Comparison of ENCODE assay signal across 8 mouse cellular contexts in the genomic region with DNA sequence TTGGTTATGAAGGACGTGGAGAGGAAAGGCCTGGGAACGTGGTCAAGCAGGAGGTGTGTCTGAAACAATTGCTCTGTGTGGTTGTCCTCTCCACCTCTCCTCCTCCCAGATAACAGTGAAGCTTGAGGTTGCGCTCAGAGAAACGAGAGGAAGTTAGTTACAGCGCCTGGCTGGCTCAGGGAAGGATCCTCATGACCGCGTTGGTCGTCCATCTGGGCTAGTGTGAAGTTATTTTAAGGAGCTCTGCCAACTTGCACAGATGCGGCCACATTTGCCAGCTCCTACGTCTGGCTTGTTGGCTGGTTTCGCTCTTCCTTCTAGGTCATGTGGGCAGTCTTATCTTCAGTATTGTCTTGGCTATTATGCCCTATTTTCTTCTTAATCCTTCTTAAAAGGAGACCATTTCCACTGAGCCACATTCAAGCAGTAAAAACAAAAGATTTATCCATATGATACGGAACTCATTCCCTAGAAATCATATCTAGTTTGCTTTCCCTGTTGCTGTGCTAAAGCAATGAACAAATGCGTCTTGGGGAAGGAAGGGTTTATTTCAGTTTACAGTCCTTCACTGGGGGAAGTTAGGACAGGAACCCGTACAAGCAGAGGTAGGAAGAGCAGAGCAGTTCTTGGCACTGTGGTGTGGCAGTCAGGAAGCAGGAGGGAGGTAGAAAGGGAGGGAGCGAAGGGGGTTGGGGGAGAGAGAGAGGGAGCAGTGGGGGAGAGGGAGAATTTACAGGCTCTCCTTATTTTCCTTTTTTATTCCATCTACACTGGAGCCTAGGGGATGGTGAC. TPM values are rescaled to one million over a fixed set of nuclear protein-coding genes. Genes with fewer than 3 reads are reported as not detected.
DNase-seq lines count a peak whose midpoint lies in the region; ATAC-seq and TF ChIP-seq lines count a peak whose summit lies in the region.

No protein-coding gene starts in this region.

- no peaks in the 10 kb centered on the region for H3K36me3 ChIP-seq in MEL (ENCODE audit: control insufficient read depth in 1 of 2, insufficient read depth in 2 of 2, low read length in 2 of 2)
- no peaks in the 10 kb centered on the region for H3K36me3 ChIP-seq in midbrain, embryonic 11.5 days (ENCODE audit: control insufficient read depth, insufficient read depth, low read length)
- no peaks in the 10 kb centered on the region for H3K36me3 ChIP-seq in intestine, embryonic 16.5 days (ENCODE audit: control insufficient read depth, insufficient read depth, low read length)

- H3K27ac ChIP-seq in MEL (ENCODE audit: control insufficient read depth, low read depth, low read length): no peak overlapping the region
- H3K27ac ChIP-seq in midbrain, embryonic 11.5 days (ENCODE audit: low read depth, low read length): no peak overlapping the region
- H3K27ac ChIP-seq in intestine, embryonic 16.5 days (ENCODE audit: low read length): no peak overlapping the region

- no peaks in the 10 kb centered on the region for H3K9me3 ChIP-seq in MEL (replicated peaks; ENCODE audit: insufficient read depth, low read length)
- H3K9me3 ChIP-seq in midbrain, embryonic 11.5 days (ENCODE audit: control insufficient read depth, low read length): no peaks in the 10 kb centered on the region
- H3K9me3 ChIP-seq in intestine, embryonic 16.5 days (ENCODE audit: control insufficient read depth, low read length): no peaks in the 10 kb centered on the region

- 0 out of 4 replicates have a peak overlapping the region, but pooled peaks of 1 of the 2 experiments have one; percentile 22 for H3K4me3 ChIP-seq in MEL (ENCODE audit: control insufficient read depth in 1 of 2, insufficient read depth in 1 of 2, low read depth in 2 of 2, low read length in 2 of 2)
- H3K4me3 ChIP-seq in midbrain, embryonic 11.5 days (ENCODE audit: low read depth, low read length): no peak overlapping the region
- no peak overlapping the region for H3K4me3 ChIP-seq in intestine, embryonic 16.5 days (ENCODE audit: low read length)

- no peak overlapping the region for H3K9ac ChIP-seq in MEL (ENCODE audit: control insufficient read depth, low read depth, low read length, poor library complexity, severe bottlenecking)
- H3K9ac ChIP-seq in midbrain, embryonic 11.5 days (ENCODE audit: low read length): no peak overlapping the region
- no peak overlapping the region for H3K9ac ChIP-seq in intestine, embryonic 16.5 days (ENCODE audit: low read depth, low read length)

- TF ChIP-seq CTCF in MEL (IDR thresholded peaks at IDR 0.05 in 2 of 3, conservative IDR thresholded peaks at IDR 0.05 in 1 of 3; ENCODE audit: control insufficient read depth in 1 of 3, insufficient read depth in 1 of 3, low read depth in 2 of 3, low read length in 3 of 3, poor library complexity in 1 of 3, severe bottlenecking in 1 of 3): no peak

- no peak for TF ChIP-seq EP300 in MEL (IDR thresholded peaks at IDR 0.05; ENCODE audit: low read depth in 1 of 2, low read length in 2 of 2)

- no peaks in the 10 kb centered on the region for H3K27me3 ChIP-seq in MEL (ENCODE audit: control insufficient read depth in 1 of 2, insufficient read depth in 2 of 2, low read length in 2 of 2)
- H3K27me3 ChIP-seq in midbrain, embryonic 11.5 days (ENCODE audit: control insufficient read depth, insufficient read depth, low read length): no peaks in the 10 kb centered on the region
- H3K27me3 ChIP-seq in intestine, embryonic 16.5 days (replicated peaks; ENCODE audit: control insufficient read depth, insufficient read depth, low read length): no peaks in the 10 kb centered on the region

- ATAC-seq in midbrain, embryonic 11.5 days (ENCODE audit: low FRiP score): no peak
- no peak for ATAC-seq in intestine, embryonic 16.5 days

- H3K4me2 ChIP-seq in midbrain, embryonic 11.5 days: no peak overlapping the region
- H3K4me2 ChIP-seq in intestine, embryonic 16.5 days (ENCODE audit: low read depth, low read length): no peak overlapping the region

- no peaks in the 10 kb centered on the region for H3K4me1 ChIP-seq in MEL (ENCODE audit: control insufficient read depth in 1 of 2, insufficient read depth in 2 of 2, low read length in 2 of 2)
- no peaks in the 10 kb centered on the region for H3K4me1 ChIP-seq in midbrain, embryonic 11.5 days (ENCODE audit: control insufficient read depth, insufficient read depth, low read length)
- no peaks in the 10 kb centered on the region for H3K4me1 ChIP-seq in intestine, embryonic 16.5 days (ENCODE audit: control insufficient read depth, insufficient read depth, low read length)

- no peak for TF ChIP-seq POLR2A in MEL (IDR thresholded peaks at IDR 0.05; ENCODE audit: control insufficient read depth in 1 of 2, insufficient read depth in 1 of 2, low read depth in 1 of 2, low read length in 2 of 2, poor library complexity in 1 of 2)

- no peaks in the 10 kb centered on the region for H3K79me2 ChIP-seq in MEL (ENCODE audit: control insufficient read depth, insufficient read depth, low read length, poor library complexity)

- 90% methylated on average over 15 of the region's 15 CpGs for WGBS in midbrain, embryonic 11.5 days
- 80% methylated on average over 15 of the region's 15 CpGs for WGBS in intestine, embryonic 16.5 days

- DNase-seq in cerebellum, adult 18-20 months: peak; percentile 7 to 27
- DNase-seq in cerebellum, adult 11 months: no peak
- peak; percentile 30 for DNase-seq in MEL (ENCODE audit: low read depth, low spot score)
- peak; percentile 22 to 50 for DNase-seq in gastrocnemius, adult 8-10 months (ENCODE audit: low spot score in 2 of 2)
- peak; percentile 32 to 65 for DNase-seq in layer of hippocampus, adult 8-10 months (ENCODE audit: low spot score in 2 of 2)
- DNase-seq in skeletal muscle tissue, adult 2 months (ENCODE audit: low read depth, low spot score): peak; percentile 57
- DNase-seq in midbrain, embryonic 11.5 days (ENCODE audit: low spot score, missing footprints): no peak

- TF ChIP-seq RAD21 in MEL (IDR thresholded peaks at IDR 0.05; ENCODE audit: low read depth, low read length): no peak

TF ChIP-seq in MEL, 35 proteins besides CTCF, POLR2A, EP300 and RAD21:
- no peak for TF ChIP-seq TBP (IDR thresholded peaks at IDR 0.05; ENCODE audit: low read depth, low read length)

RNA-seq across cellular contexts. Expression of a gene that starts 30.6 kb away (rescaled TPM):
- 6.6 and 8.4 TPM in 2 replicates for total RNA-seq in MEL (2012; rRNA removed)
- 100 to 1,000 TPM in 1 of 2 experiments, 10 to 100 TPM in 1; 22.9 to 139 TPM for polyA plus RNA-seq in MEL (2012; ENCODE audit: insufficient read depth in 1 of 2, insufficient read length in 2 of 2, low read depth in 1 of 2, low replicate concordance in 2 of 2, missing spikeins in 1 of 2)
- total RNA-seq in gastrocnemius, adult 8-10 months (2022): 10 to 100 TPM; 10.2 to 12.6 (median 11.1) TPM
- 10 to 100 TPM; 39.5 to 51.0 (median 45.9) TPM for total RNA-seq in layer of hippocampus, adult 8-10 months (2022)
- polyA plus RNA-seq in midbrain, embryonic 11.5 days (2014; fragmentation: Nextera tagmentation; extraction: Ambion mirVana): 25.4 and 27.4 TPM in 2 replicates
- polyA plus RNA-seq in intestine, embryonic 16.5 days (2015; fragmentation: Nextera tagmentation; extraction: Ambion mirVana): 13.2 and 13.3 TPM in 2 replicates

Comparison
In these comparisons a context has a peak if more than half of its experiments do, and no peak if none do; other contexts are left out.
1. DNase-seq: peak in cerebellum, adult 18-20 months (2 of 2), MEL (single experiment), gastrocnemius, adult 8-10 months (2 of 2), layer of hippocampus, adult 8-10 months (2 of 2) and skeletal muscle tissue, adult 2 months (single experiment); none in cerebellum, adult 11 months (single experiment) and midbrain, embryonic 11.5 days (single experiment).